Mouse (Mus musculus) neutrophil, adult 5-6 weeks (primary cell): ENCODE results near the gene Pank3. TPM values are rescaled to one million over a fixed set of nuclear protein-coding genes. Genes with fewer than 3 reads are reported as not detected.
"Not testable (repeated sequence)": the region's sequence is repeated elsewhere in the genome, so short reads cannot be mapped to it uniquely, and the experiment has no call there.

ENCODE experiments used
- ATAC-seq: fragments of 151-379, 151-347 bp; 2 replicates; pipeline ENCODE4 v1.8.0; 2017; ENCODE audit warnings: mild to moderate bottlenecking, moderate TSS enrichment; ENCODE audit not compliant: insufficient number of reproducible peaks, poor library complexity, low FRiP score, severe bottlenecking; ENCODE audit errors: extremely low read depth
- total RNA-seq: library from RNA; stranded (forward); fragments of 200-1000 nt; gene quantifications from 2 replicates; pipeline ENCODE4 v1.2.3, GENCODE M21; 2017

The Pank3 gene
- total RNA-seq, 1 experiment from 2014 or later = 35.1 TPM

DNA sequence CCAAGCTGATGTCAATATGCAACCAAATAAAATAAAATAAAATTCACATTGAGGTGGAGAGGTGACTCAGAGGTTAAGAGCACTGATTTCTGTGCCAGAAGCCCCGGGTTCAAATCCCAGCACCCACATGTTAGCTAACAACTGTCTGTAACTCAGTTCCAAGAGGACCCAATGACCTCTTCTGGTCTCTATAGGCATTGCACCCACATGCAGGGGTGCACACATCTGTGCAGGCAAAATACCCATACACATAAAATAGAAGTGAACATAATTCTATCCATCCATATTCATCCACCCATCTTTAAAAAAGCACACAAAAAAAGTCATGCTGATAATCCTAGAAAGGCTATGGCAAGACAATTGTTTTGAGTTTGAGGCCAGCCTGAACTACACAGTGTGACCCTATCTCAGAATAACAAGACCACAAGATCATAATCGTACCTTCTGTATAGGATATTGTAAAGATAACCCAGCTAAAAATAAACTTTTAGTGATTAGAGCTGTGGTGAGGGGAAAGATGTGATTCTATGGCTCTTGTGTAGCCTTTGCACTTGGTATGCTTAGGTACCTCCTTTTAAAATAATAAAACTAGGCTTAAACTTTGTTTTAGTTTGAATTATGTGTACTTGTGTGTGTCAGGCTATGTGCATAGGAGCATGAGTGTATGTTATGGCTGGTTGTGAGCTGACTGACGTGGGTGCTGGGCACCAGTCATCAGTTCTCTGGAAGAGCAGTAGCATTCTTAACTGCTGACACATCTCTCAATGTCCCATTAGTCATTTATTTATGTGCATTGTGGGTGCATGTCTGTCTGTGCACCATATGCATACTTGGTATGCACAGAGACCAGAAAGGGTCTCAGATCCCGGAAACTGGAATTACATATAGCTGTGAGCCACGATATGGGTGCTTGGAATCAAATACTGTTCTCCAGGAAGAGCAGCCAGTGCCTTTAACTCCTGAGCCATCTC, 68.2 kb downstream of the Pank3 start:
- no peak for ATAC-seq

DNA sequence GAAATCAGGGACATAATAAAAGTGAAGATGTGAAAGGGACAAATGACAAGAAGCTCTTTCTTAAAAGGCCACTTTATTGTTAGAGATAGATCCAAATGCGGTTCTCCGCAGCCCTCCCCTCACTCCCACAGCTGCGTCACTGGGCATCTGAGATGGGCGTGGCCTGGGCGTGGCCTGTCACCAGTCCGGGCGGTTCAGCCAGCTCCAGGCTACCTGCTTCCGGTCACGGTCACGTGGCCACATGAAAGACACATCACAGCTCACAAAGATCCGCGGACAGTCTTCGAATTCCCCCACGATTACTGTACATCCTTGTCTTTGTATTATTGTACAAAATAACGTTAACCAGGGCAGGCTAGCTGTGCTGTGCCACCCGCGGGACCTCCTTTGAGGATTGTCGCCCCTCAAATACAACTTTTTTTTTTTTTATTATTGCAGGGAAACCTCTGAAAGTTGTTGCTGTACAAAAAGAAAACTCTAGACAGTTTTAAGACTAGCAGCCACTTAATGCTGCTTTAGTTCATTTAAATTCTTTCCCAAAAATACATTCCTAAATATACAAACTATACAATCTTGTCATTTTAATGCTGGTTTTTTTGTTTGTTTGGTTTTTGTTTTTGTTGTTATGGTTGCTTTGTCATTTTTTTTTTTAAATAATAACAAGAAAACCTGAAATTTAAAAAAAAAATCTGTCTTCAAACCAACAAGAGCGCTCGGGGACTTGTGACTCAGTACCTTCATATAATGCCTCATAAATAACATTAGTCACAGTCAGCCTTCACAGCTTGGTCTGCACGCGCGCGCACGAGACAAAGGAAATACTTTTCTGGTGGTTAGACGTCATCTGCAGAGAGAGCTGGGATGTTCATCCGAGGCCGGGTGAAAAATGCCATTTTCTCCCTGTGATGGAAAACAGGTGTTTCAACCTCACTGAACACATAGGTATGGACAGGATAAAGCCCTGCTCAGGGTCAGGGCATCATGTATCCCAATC, 69.4 kb downstream of the Pank3 start:
- peak; percentile 73 for ATAC-seq

DNA sequence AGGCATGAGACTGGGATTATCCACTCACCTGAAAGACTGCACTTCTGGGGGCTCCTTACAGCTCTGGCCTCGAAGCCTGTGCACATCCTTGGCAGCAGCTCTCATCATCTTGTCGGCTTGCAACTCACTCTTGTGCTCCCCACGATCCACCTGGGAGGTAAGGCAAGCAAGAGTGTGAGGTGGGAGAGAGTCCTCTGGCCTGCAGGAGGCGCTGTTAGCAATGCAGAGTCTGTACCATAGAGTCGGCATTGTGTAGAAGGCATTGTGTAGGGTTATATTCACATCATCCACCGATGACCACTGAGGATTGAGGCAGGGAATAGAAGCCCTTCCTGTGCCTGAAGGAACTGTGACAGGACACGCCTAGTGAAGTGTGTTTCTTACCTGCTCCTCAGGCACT, 71.0 kb downstream of the Pank3 start:
- ATAC-seq = no peak

DNA sequence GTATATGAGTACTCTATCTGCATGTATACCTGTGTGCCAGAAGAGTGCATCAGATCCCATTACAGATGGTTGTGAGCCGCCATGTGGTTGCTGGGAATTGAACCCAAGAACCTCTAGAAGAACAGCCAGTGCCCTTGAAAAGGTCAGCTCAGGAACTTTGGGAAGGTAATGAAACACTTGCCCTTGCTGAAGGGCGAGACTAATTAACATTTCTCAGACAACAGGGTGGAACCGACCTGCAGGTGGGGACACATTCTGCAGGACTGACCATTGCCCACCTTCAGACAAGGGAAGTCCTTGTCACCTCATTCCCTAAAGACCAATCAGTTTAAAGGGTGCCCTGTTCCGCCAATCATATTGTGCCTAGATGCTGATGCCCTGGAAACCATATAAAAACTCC, 71.5 kb downstream of the Pank3 start:
- not testable (repeated sequence) for ATAC-seq

Other genes with a start within 250 kb of the Pank3 start
- not detected in 2 replicates for gene Fbll1, start 29.4 kb downstream of the Pank3 start, total RNA-seq
- 40.3 and 49.7 TPM in 2 replicates for gene Rars, start 65.0 kb downstream of the Pank3 start, total RNA-seq
- 0.23 and 0.25 TPM in 2 replicates for gene Wwc1, start 211.0 kb downstream of the Pank3 start, total RNA-seq